Mouse (Mus musculus): ENCODE measurements around the gene Spdl1. TPM values are rescaled to one million over a fixed set of nuclear protein-coding genes. Genes with fewer than 3 reads are reported as not detected.
A peak's percentile ranks its signal among the peaks of the same experiment; 100 is the strongest.

The Spdl1 gene
- total and polyA plus RNA-seq, 3 experiments: 45.2 to 72.8 (median 61.1) TPM

DNA sequence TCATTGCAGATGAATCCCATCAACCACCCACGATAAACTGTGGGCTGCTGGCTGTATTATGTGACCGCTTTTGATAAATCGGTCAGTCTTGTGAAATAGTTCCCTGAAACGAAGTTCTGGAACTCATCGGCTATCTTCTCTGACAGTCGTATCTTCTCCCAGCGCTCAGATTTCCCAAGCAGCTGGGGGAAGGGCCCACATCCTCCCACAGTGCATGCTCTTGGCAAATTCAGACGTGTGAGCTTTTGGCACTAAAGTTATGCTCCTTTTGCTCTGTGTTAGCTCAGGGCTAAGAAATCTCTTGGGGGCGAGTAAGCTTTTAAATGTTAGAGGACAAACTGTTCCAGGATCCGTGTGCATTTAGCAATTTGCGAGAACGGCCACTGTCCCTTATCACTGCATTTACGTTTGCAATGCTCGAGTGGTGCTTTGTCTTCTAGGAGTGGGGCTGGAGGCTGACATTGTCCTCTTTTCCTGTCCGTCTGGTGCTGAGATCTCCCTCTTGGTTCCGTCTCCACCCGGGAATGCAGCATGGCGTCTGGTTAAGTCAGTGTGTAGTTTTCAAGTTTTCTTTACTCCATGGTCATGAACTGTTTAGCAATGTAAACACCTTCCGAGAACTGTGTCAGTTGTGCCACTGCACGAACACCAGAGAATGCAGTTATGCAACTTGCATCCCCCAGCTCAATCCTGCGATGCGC, 12.3 kb upstream of the Spdl1 start:
- no peak overlapping the region for H3K27ac ChIP-seq (ENCODE audit: insufficient read depth, low read depth)
- DNase-seq (ENCODE audit: extremely low read depth): no peak
- H3K4me2 ChIP-seq (ENCODE audit: insufficient read depth, low read depth, poor library complexity, severe bottlenecking): peak overlapping the region; percentile 71
- TF ChIP-seq TCF12 (IDR thresholded peaks at IDR 0.05; ENCODE audit: low read depth, low read length): no peak
- TF ChIP-seq EP300 (IDR thresholded peaks at IDR 0.05; ENCODE audit: low read length): no peak
- no peak for TF ChIP-seq USF2 (conservative IDR thresholded peaks at IDR 0.05; ENCODE audit: low read depth, low read length)
- no peak for TF ChIP-seq IRF4 (IDR thresholded peaks at IDR 0.05; ENCODE audit: low read depth, low read length)
- TF ChIP-seq JUN (IDR thresholded peaks at IDR 0.05; ENCODE audit: insufficient read depth, low read depth, low read length): no peak
- no peak for TF ChIP-seq SIN3A (IDR thresholded peaks at IDR 0.05; ENCODE audit: low read length)
- no peak for TF ChIP-seq POLR2AphosphoS2 (IDR thresholded peaks at IDR 0.05; ENCODE audit: low read depth, low read length)
- TF ChIP-seq NELFE (IDR thresholded peaks at IDR 0.05; ENCODE audit: low read depth, low read length): no peak
- TF ChIP-seq ZC3H11A (IDR thresholded peaks at IDR 0.05; ENCODE audit: low read depth, low read length): no peak
- no peak for TF ChIP-seq KAT2A (IDR thresholded peaks at IDR 0.05; ENCODE audit: insufficient replicate concordance, low read length)
- no peak for TF ChIP-seq UBTF (IDR thresholded peaks at IDR 0.05; ENCODE audit: low read depth, low read length)
- TF ChIP-seq ZNF384 (IDR thresholded peaks at IDR 0.05; ENCODE audit: low read depth, low read length): no peak
- TF ChIP-seq GABPA (IDR thresholded peaks at IDR 0.05; ENCODE audit: insufficient replicate concordance, low read depth, low read length): no peak
- no peak for TF ChIP-seq MAX (IDR thresholded peaks at IDR 0.05; ENCODE audit: low read length)
- H3K4me1 ChIP-seq (ENCODE audit: control insufficient read depth in 1 of 2, insufficient read depth in 2 of 2): peaks cover 2 to 17% of the 10 kb centered on the region in 2 experiments; a peak in 3 of 4 replicates
- no peak overlapping the region for H3K9ac ChIP-seq (ENCODE audit: insufficient read depth, low read depth)
- H3K4me3 ChIP-seq (replicated peaks in 1 of 3; ENCODE audit: low read depth in 2 of 3, low read length in 2 of 3, poor library complexity in 1 of 3): no peak overlapping the region
- in situ Hi-C loops (cut with MboI; ENCODE audit: low pct_ligation_motif_present, low pct_unique_long_range_greater_than_20kb, low sequenced_read_pairs) (loop anchor here (25.0 kb wide), 1 partner anchor 992 kb away; the partner anchor contains the start of gene Rars), dilution Hi-C loops (cut with MboI; ENCODE audit: extremely low pct_ligation_motif_present, extremely low pct_unique_long_range_greater_than_20kb, low sequenced_read_pairs) (no loop called here)
- no peaks in the 10 kb centered on the region for H3K9me3 ChIP-seq (replicated peaks; ENCODE audit: low read length)
- H3K36me3 ChIP-seq (replicated peaks in 1 of 2; ENCODE audit: control insufficient read depth in 1 of 2, insufficient read depth in 1 of 2, low read length in 1 of 2): no peaks in the 10 kb centered on the region
- peaks cover 16% of the 10 kb centered on the region for H3K27me3 ChIP-seq (replicated peaks)
- no peaks in the 10 kb centered on the region for H3K79me2 ChIP-seq (replicated peaks; ENCODE audit: control insufficient read depth, extremely low read depth, insufficient read depth, poor library complexity, severe bottlenecking)

DNA sequence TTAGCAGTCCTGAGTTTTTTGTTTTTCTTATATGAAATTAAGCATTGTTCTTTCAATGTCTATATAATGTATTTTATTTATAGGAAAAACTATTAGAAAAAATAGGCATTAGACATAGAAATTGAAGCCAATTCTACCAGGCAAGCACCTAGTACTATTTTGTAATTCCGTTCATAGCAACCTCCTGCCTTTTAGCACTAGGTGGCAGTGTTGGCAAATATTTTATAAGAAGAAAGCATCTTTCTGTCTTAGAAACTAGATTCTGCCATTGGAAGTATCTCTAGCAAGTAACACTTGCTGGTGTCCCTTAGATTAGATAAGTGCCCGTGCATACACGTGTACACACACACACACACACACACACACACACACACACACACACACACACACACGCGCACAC, 10.1 kb upstream of the Spdl1 start:
- no peaks in the 10 kb centered on the region for H3K79me2 ChIP-seq (replicated peaks; ENCODE audit: control insufficient read depth, extremely low read depth, insufficient read depth, poor library complexity, severe bottlenecking)
- H3K27ac ChIP-seq (ENCODE audit: insufficient read depth, low read depth): no peak overlapping the region
- DNase-seq (ENCODE audit: extremely low read depth): peak; percentile 74
- peaks cover 2 to 17% of the 10 kb centered on the region in 2 experiments; a peak in 3 of 4 replicates for H3K4me1 ChIP-seq (ENCODE audit: control insufficient read depth in 1 of 2, insufficient read depth in 2 of 2)
- no peak overlapping the region for H3K4me2 ChIP-seq (ENCODE audit: insufficient read depth, low read depth, poor library complexity, severe bottlenecking)
- TF ChIP-seq RAD21 (IDR thresholded peaks at IDR 0.05; ENCODE audit: low read depth, low read length) (peak; percentile 96), MAFK (IDR thresholded peaks at IDR 0.05; ENCODE audit: insufficient replicate concordance, low read length) (no peak), USF2 (conservative IDR thresholded peaks at IDR 0.05; ENCODE audit: low read depth, low read length) (no peak), ZC3H11A (IDR thresholded peaks at IDR 0.05; ENCODE audit: low read depth, low read length) (peak; percentile 16; the same call in 1 of the 2 replicates), CHD2 (IDR thresholded peaks at IDR 0.05; ENCODE audit: low read length) (no peak), SMC3 (IDR thresholded peaks at IDR 0.05; ENCODE audit: low read depth, low read length) (peak; percentile 75), CTCF (conservative IDR thresholded peaks at IDR 0.05 in 1 of 2, IDR thresholded peaks at IDR 0.05 in 1 of 2; ENCODE audit: low read depth in 2 of 2, low read length in 2 of 2) (peak; percentile 33 to 90; a peak in 3 of 4 replicates), ZMIZ1 (IDR thresholded peaks at IDR 0.05; ENCODE audit: low read depth, low read length) (no peak)
- H3K9ac ChIP-seq (ENCODE audit: insufficient read depth, low read depth): no peak overlapping the region
- in situ Hi-C loops (cut with MboI; ENCODE audit: low pct_ligation_motif_present, low pct_unique_long_range_greater_than_20kb, low sequenced_read_pairs): loop anchor here (25.0 kb wide), 1 partner anchor 994 kb away; the partner anchor contains the start of gene Rars
- dilution Hi-C loops (cut with MboI; ENCODE audit: extremely low pct_ligation_motif_present, extremely low pct_unique_long_range_greater_than_20kb, low sequenced_read_pairs): no loop called here
- no peaks in the 10 kb centered on the region for H3K36me3 ChIP-seq (replicated peaks in 1 of 2; ENCODE audit: control insufficient read depth in 1 of 2, insufficient read depth in 1 of 2, low read length in 1 of 2)
- no peak overlapping the region for H3K4me3 ChIP-seq (replicated peaks in 1 of 3; ENCODE audit: low read depth in 2 of 3, low read length in 2 of 3, poor library complexity in 1 of 3)
- peaks cover 16% of the 10 kb centered on the region for H3K27me3 ChIP-seq (replicated peaks)
- no peaks in the 10 kb centered on the region for H3K9me3 ChIP-seq (replicated peaks; ENCODE audit: low read length)

Measured in CH12.LX (cell line).